Mouse (Mus musculus) embryonic facial prominence, embryonic 13.5 days (tissue): ENCODE measurements around the gene Edar. TPM values are rescaled to one million over a fixed set of nuclear protein-coding genes. Genes with fewer than 3 reads are reported as not detected.
"Not testable (repeated sequence)": the region's sequence is repeated elsewhere in the genome, so short reads cannot be mapped to it uniquely, and the experiment has no call there.

Experiments used
- ATAC-seq: fragments of 200-750 bp; cut with Nextera tagmentation; 2 replicates; pipeline ENCODE4 v1.8.0; 2017; ENCODE audit warnings: low read depth; ENCODE audit not compliant: insufficient number of reproducible peaks, insufficient read depth, low FRiP score, low TSS enrichment
- H3K27ac ChIP-seq: fragments of 300-500 bp; sonication (generic); 2 replicates; pipeline ENCODE4 v1.5.1; 2015; ENCODE audit warnings: moderate library complexity, mild to moderate bottlenecking, inconsistent platforms
- H3K27me3 ChIP-seq: fragments of 300-500 bp; sonication (generic); 2 replicates; pipeline ENCODE4 v1.6.1; 2015; ENCODE audit warnings: mild to moderate bottlenecking, inconsistent platforms
- H3K36me3 ChIP-seq: fragments of 300-500 bp; sonication (generic); 2 replicates; pipeline ENCODE4 v1.6.1; 2015; ENCODE audit warnings: mild to moderate bottlenecking, inconsistent platforms
- H3K4me1 ChIP-seq: fragments of 300-500 bp; sonication (generic); 2 replicates; pipeline ENCODE4 v1.6.1; 2015; ENCODE audit warnings: inconsistent platforms
- H3K4me2 ChIP-seq: fragments of 300-500 bp; sonication (generic); 2 replicates; pipeline ENCODE4 v1.6.1; 2015; ENCODE audit warnings: moderate library complexity, mild to moderate bottlenecking, inconsistent platforms
- H3K4me3 ChIP-seq: fragments of 300-500 bp; sonication (generic); 2 replicates; pipeline ENCODE4 v1.5.1; 2015; ENCODE audit warnings: mild to moderate bottlenecking, inconsistent platforms
- H3K9ac ChIP-seq: fragments of 300-500 bp; sonication (generic); 2 replicates; pipeline ENCODE4 v1.6.1; 2015; ENCODE audit warnings: mild to moderate bottlenecking, inconsistent platforms
- H3K9me3 ChIP-seq: fragments of 300-500 bp; sonication (generic); 2 replicates; pipeline ENCODE4 v1.6.1; 2016; ENCODE audit warnings: inconsistent platforms
- WGBS: fragments of 180-500 bp; shearing (Covaris S2); methylation state at CpG from one replicate; pipeline ENCODE4 v1.1.7; 2015; ENCODE audit warnings: mixed read lengths; 5-methylcytosine and 5-hydroxymethylcytosine counted together
- polyA plus RNA-seq: library from polyadenylated mRNA; unstranded; fragments of >200 nt; fragmentation: Nextera tagmentation; extraction: Ambion mirVana; gene quantifications from 2 replicates; pipeline ENCODE4 v1.2.1, GENCODE M21; 2015

Edar gene
- 3.3 TPM in 2 replicates for polyA plus RNA-seq

GRCm38 (mm10) chr10:58675533-58675932, at the start of gene Edar:
Edar (minus strand) TSS chr10:58675654.
- WGBS: 2% methylated on average over 20 of the region's 20 CpGs
- Histone ChIP-seq H3K4me1 (peaks cover 8% of the 10 kb centered on the region), H3K27me3 (peaks cover 10% of the 10 kb centered on the region), H3K27ac (no peak within 1 kb of the TSS), H3K9ac (peak within 1 kb of the TSS; percentile 71), H3K36me3 (no peaks in the 10 kb centered on the region), H3K4me2 (peak within 1 kb of the TSS; percentile 65), H3K4me3 (peak within 1 kb of the TSS; percentile 45), H3K9me3 (no peaks in the 10 kb centered on the region)
- peak; percentile 80; the same call in 1 of the 2 replicates for ATAC-seq

- not testable (repeated sequence) for H3K4me2 ChIP-seq, H3K4me1 ChIP-seq, H3K9me3 ChIP-seq, ATAC-seq, H3K27ac ChIP-seq, H3K36me3 ChIP-seq, H3K4me3 ChIP-seq, H3K9ac ChIP-seq, H3K27me3 ChIP-seq
These were observed 42.7 kb upstream of the Edar start, which contains the start of gene Gm17542 for GRCm38 (mm10) chr10:58718110-58718509. Gm17542 (minus strand) TSS chr10:58718210.

GRCm38 (mm10) chr10:58714789-58715148, 39.3 kb upstream of the Edar start:
- WGBS: 68% methylated on average over 3 of the region's 3 CpGs
- Histone ChIP-seq H3K27ac (no peak overlapping the region), H3K36me3 (no peaks in the 10 kb centered on the region), H3K4me2 (peak overlapping the region; percentile 53; the same call in 1 of the 2 replicates), H3K4me1 (peaks cover 6% of the 10 kb centered on the region; the same call in 1 of the 2 replicates), H3K9me3 (no peaks in the 10 kb centered on the region), H3K9ac (no peak overlapping the region), H3K4me3 (no peak overlapping the region), H3K27me3 (no peaks in the 10 kb centered on the region)
- ATAC-seq: no peak

GRCm38 (mm10) chr10:58713855-58714788, 38.7 kb upstream of the Edar start:
- no peaks in the 10 kb centered on the region for H3K9me3 ChIP-seq
- peak overlapping the region; percentile 53 for H3K4me2 ChIP-seq
- peak overlapping the region; percentile 26 for H3K4me3 ChIP-seq
- H3K4me1 ChIP-seq: peaks cover 6% of the 10 kb centered on the region; the same call in 1 of the 2 replicates
- H3K27ac ChIP-seq: no peak overlapping the region
- no peak for ATAC-seq
- H3K36me3 ChIP-seq: no peaks in the 10 kb centered on the region
- WGBS: 29% methylated on average over 24 of the region's 24 CpGs
- H3K9ac ChIP-seq: no peak overlapping the region
- no peaks in the 10 kb centered on the region for H3K27me3 ChIP-seq

- ATAC-seq: no peak
- H3K4me1 ChIP-seq: peaks cover 6% of the 10 kb centered on the region; the same call in 1 of the 2 replicates
- H3K4me3 ChIP-seq: no peak overlapping the region
- H3K36me3 ChIP-seq: no peaks in the 10 kb centered on the region
- H3K9me3 ChIP-seq: no peaks in the 10 kb centered on the region
- H3K27me3 ChIP-seq: no peaks in the 10 kb centered on the region
- no peak overlapping the region for H3K27ac ChIP-seq
- H3K4me2 ChIP-seq: no peak overlapping the region
- WGBS: 87% methylated on average over 7 of the region's 7 CpGs
- H3K9ac ChIP-seq: no peak overlapping the region
These were observed 37.8 kb upstream of the Edar start for GRCm38 (mm10) chr10:58713225-58713624.

GRCm38 (mm10) chr10:58709021-58709420, 33.6 kb upstream of the Edar start:
- peaks cover 4% of the 10 kb centered on the region; the same call in 1 of the 2 replicates for H3K4me1 ChIP-seq
- H3K27me3 ChIP-seq: no peaks in the 10 kb centered on the region
- no peaks in the 10 kb centered on the region for H3K36me3 ChIP-seq
- no peak overlapping the region for H3K4me2 ChIP-seq
- no peak overlapping the region for H3K9ac ChIP-seq
- H3K27ac ChIP-seq: no peak overlapping the region
- ATAC-seq: no peak
- H3K4me3 ChIP-seq: no peak overlapping the region
- 0 out of 2 replicates have a peak, but pooled peaks cover 3% of the 10 kb centered on the region for H3K9me3 ChIP-seq
- 80% methylated on average over 4 of the region's 4 CpGs for WGBS

GRCm38 (mm10) chr10:58700578-58700977, 25.1 kb upstream of the Edar start:
- ATAC-seq: no peak
- Histone ChIP-seq H3K27ac (no peak overlapping the region), H3K4me3 (no peak overlapping the region), H3K27me3 (no peaks in the 10 kb centered on the region), H3K36me3 (no peaks in the 10 kb centered on the region), H3K9ac (no peak overlapping the region), H3K9me3 (no peaks in the 10 kb centered on the region), H3K4me2 (no peak overlapping the region), H3K4me1 (no peaks in the 10 kb centered on the region)
- WGBS: 48% methylated on average over 6 of the region's 6 CpGs

GRCm38 (mm10) chr10:58700160-58700559, 24.7 kb upstream of the Edar start:
- H3K4me2 ChIP-seq: no peak overlapping the region
- no peak overlapping the region for H3K9ac ChIP-seq
- H3K9me3 ChIP-seq: no peaks in the 10 kb centered on the region
- no peak overlapping the region for H3K4me3 ChIP-seq
- no peaks in the 10 kb centered on the region for H3K27me3 ChIP-seq
- 32% methylated on average over 4 of the region's 4 CpGs for WGBS
- no peak overlapping the region for H3K27ac ChIP-seq
- ATAC-seq: no peak
- no peaks in the 10 kb centered on the region for H3K4me1 ChIP-seq
- H3K36me3 ChIP-seq: no peaks in the 10 kb centered on the region

GRCm38 (mm10) chr10:58698955-58699354, 23.5 kb upstream of the Edar start:
- no peaks in the 10 kb centered on the region for H3K4me1 ChIP-seq
- no peak overlapping the region for H3K4me3 ChIP-seq
- 91% methylated on average over 4 of the region's 4 CpGs for WGBS
- no peak overlapping the region for H3K9ac ChIP-seq
- H3K27me3 ChIP-seq: no peaks in the 10 kb centered on the region
- no peaks in the 10 kb centered on the region for H3K36me3 ChIP-seq
- no peaks in the 10 kb centered on the region for H3K9me3 ChIP-seq
- no peak for ATAC-seq
- no peak overlapping the region for H3K27ac ChIP-seq
- no peak overlapping the region for H3K4me2 ChIP-seq

GRCm38 (mm10) chr10:58691051-58691450, 15.6 kb upstream of the Edar start:
- Histone ChIP-seq H3K4me3 (no peak overlapping the region), H3K27me3 (no peaks in the 10 kb centered on the region), H3K36me3 (no peaks in the 10 kb centered on the region), H3K9ac (no peak overlapping the region), H3K4me1 (no peaks in the 10 kb centered on the region), H3K4me2 (no peak overlapping the region), H3K27ac (no peak overlapping the region), H3K9me3 (no peaks in the 10 kb centered on the region)
- ATAC-seq: 0 out of 2 replicates have a peak, but pooled peaks have one; percentile 15
- 56% methylated on average over 7 of the region's 7 CpGs for WGBS

- no peak for ATAC-seq
- WGBS: 81% methylated on average over 6 of the region's 6 CpGs
- Histone ChIP-seq H3K4me2 (no peak overlapping the region), H3K27me3 (peaks cover 7% of the 10 kb centered on the region), H3K4me1 (peaks cover 8% of the 10 kb centered on the region; the same call in 1 of the 2 replicates), H3K27ac (no peak overlapping the region), H3K9ac (no peak overlapping the region), H3K4me3 (no peak overlapping the region), H3K36me3 (no peaks in the 10 kb centered on the region), H3K9me3 (no peaks in the 10 kb centered on the region)
These were observed 3.8 kb upstream of the Edar start for GRCm38 (mm10) chr10:58679298-58679697.
